Mouse (Mus musculus) neural tube, embryonic 10.5 days (tissue): ENCODE measurements around the gene Pyy.

Experiments used
- DNase-seq: peaks from one replicate; pipeline ENCODE4 v3.0.0-alpha.2; 2017; ENCODE audit warnings: low spot score; ENCODE audit errors: extremely low spot score

Gene Pyy

DNA sequence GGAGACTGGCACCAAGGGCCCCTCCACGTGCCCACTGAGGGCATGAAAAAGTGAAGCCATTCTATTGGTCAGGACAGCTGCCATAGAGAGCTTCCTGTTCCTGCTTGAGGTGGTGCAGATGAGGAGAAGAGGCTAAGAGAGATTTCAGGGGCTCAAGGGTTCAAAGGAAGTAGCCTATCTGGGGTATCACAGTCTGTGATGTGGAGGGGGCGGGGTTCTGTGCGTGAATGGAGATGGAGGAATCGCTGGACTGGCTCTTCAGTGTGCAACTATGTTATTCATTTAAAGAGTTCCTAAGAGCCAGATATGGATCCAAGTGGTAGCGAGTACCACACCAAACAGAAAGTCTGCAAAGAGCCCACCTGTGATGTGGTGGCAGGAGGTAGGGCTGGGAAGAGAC lies 11.2 kb downstream of the Pyy start:
- DNase-seq: no peak

- no peak for DNase-seq
Observed at GRCm38 (mm10) chr11:102095676-102096075, 12.0 kb downstream of the Pyy start.

DNA sequence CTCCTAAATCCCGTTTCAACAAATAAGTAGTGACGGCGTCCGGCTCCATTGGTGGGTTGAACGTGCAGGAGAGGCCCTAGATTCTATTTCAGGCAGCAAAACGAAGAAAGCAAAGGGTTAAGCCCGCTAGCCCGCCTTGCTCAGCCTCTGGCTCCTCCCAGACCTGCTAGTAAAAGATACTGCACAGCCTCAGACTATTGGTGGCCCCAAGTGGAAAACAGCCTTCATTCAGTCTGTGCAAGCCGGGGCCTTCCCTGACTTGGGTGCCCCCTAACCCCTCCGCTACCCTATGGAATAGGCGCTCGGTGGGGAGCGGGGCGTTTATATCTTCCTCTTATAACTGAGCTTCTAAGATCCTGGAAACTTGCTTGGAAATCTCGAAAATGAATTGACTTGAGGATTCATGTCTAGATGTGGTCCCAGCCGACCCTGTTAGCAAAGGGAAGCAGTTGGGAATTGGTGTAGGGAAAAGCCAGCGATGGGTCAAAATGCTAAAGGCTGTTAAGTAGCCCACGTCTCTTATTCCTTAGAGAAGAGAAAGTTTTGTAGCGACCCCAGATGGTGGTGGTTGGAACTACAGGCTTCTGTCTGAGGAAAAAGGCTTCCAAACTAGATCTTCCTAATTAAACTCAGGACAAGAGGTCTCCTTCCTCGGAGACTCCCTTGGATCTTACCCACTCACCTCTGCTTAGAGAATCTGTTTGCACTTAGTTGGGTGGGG lies 18.4 kb downstream of the Pyy start:
- DNase-seq: peak; percentile 80

DNA sequence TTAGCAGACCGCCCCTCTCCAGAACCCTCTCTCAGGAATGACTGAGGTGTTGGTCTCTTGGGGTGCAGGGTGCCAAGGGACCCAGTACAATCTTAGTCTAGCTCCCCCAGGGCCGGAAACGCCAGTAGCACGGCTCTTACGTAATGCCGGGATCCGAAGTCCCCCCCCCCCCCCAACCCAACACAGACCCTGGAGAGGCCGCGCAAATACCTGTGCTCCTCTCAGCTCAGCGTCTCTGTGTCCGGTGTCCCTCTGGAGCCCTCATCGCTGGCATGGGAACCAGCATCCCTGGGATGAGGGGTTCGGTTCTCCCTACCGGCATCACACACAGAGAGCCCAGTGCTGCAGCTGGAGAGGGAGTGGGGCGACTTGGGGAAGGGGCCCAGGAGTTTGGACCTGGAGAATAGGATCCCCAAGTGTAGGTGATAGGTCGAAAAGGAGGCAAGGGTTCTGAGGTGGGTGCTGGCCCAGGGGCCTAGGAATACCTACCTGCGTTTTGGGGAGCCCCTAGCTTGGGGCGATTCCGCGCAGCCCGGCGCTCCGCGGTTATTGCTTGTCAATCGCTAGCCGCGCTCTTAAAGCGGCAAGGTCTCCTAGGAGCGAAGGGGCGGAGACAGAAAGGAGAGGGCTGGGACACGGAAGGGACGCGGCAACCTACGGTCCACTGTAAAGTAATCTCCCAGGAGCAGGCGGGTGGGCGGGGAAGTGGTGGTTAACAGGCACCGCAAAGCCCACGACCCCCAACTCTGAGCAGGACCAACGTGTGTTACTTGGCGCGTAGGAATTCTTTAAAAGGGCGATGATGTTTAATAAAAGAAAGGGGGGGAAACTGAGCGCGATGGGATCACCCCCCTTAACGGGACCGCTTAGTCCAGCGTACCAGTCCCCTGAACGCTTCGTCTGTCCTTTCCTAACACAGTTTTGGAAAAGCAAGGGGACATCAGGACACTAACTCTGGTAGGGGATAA lies 19.4 kb downstream of the Pyy start, which contains the start of gene Mpp2:
TSS of gene Mpp2 (minus strand) at position 585 of the 968 bp plus-strand sequence.
- DNase-seq: peak; percentile 85

DNA sequence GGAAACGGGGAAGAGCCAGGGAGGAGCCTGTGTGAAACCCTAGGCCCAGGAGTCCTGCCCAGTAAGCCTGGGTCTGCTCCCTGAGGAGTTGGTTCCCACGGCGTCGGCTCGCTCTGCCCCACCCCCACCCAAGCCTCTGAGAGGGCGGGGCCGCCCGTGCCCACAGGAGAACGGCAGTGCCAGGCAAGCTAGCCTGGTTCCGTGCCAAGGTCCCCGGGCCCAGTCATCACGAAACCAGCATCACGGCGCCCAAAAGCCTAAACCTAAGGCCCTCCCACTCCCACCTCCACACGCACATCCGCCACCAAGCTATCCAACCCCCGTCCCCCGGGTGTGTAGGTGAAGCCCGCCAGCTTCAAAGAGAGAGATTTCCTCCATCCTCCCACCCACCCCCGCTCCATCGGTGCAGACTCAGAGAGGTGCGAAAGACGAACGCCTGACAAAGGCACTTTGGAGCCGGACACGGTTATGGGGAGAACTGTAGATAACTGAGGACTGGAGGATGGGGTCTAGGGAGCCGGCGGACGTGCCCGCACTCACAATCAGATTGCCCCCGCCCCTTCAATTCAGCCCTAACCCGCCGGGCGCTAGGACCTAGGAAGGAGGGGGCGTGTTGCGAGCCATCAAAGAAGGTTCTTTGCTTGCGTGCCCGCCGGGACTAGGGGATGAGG lies 20.4 kb downstream of the Pyy start:
- peak; percentile 94 for DNase-seq

GRCm38 (mm10) chr11:102086331-102086730 lies 21.3 kb downstream of the Pyy start:
- DNase-seq: no peak

- no peak for DNase-seq
Observed at GRCm38 (mm10) chr11:102084159-102084558, 23.5 kb downstream of the Pyy start.

DNA sequence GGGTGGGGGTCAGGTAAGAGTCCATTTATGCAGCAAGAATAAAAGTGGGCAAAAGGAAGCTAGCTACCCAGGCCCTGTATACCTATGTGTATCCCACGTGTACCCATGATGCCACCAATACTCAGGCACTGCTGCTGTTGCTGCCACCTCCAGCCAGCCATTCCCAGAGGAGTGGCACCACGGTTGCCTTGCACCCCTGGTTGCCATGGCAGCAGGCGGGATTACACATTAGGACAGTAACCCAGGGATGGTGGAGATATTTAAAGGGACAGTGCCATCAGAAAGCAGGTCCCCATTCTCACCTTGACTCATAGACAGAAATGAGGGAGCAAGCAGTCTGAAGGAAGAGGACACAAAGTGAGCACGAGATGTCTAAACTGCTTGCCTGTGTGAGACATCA lies 24.4 kb downstream of the Pyy start:
- DNase-seq: no peak

DNA sequence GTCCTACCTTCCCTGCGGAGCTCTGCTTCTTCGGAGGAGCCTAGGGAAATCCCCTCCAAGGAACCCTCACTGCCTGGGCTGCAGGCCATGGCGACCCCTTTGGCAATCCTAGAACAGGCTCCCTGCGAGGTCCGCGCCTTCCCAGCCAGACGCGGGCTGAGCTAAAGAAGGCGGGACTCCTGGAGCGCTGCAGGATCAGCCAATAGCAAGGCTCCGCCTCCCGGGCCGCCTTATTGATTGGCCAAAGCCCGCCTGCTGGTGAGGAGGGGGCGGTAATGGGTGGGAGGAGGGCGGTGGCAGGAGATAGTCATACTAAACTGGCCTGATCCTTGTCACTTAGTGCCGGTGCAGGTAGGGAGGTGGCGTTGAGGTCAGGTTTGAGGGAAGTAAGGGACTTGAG lies 25.3 kb downstream of the Pyy start:
- DNase-seq: peak; percentile 81

DNA sequence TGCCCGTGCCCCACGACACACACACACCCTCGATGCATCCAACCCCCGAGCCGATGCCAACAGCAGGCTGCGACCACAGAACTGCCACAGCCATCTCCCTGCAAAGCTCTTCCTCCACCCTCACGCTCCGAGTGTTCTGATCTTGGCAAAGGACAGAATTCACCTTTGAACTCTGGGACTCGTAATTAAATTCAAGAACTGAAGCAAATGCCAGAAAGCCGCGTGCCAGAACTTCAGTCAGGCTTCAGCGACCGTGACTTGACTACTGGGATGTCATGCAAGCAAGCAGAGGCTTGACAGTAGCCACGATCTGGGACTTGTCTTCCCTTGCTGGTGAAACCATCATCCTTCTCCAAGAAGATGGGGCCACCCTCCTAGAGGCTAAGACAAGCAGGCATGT lies 33.9 kb downstream of the Pyy start:
- no peak for DNase-seq

GRCm38 (mm10) chr11:102072729-102073128 lies 34.9 kb downstream of the Pyy start:
- no peak for DNase-seq

- no peak for DNase-seq
Observed at GRCm38 (mm10) chr11:102070426-102070825, 37.2 kb downstream of the Pyy start.

- DNase-seq: no peak
Observed at GRCm38 (mm10) chr11:102069633-102070032, 38.0 kb downstream of the Pyy start.

DNA sequence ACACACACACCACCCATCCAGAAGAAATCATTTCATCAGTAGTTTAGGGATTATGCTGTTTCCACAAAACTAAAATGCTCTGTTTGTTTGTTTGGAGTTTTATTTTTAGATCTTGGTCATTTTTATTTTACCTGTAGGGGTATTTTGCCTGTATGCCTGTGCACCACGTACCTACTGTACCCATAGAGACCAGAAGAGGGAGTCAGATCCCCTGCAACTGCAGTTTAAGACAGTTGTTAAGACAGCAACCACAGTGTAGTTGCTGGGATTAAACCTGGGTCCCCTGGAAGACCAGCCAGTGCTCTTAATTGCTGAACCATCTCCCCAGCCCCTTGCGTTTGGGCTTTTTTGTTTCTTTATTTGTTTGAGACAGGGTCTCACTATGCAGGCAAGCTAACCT lies 38.7 kb downstream of the Pyy start:
- DNase-seq: no peak

DNA sequence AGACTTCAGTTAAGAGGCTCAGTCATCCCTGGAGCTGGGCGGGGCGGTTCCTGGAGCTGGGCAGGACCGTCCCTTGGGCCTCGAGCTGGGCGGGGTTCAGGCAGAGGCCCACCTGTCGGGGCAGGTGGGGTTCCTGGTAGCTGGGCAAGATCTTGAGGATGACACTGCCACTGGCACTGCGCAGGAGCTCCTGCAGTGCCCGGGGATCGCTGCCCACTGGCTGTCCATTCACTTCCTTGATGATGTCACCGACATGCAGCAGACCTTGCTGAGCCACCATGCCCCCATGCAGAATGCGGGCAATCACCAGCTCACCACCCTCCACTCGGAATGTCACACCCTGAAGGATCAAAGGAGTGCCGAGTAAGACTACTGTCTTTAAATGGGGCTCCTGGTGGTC lies 44.6 kb downstream of the Pyy start:
- DNase-seq: no peak

DNA sequence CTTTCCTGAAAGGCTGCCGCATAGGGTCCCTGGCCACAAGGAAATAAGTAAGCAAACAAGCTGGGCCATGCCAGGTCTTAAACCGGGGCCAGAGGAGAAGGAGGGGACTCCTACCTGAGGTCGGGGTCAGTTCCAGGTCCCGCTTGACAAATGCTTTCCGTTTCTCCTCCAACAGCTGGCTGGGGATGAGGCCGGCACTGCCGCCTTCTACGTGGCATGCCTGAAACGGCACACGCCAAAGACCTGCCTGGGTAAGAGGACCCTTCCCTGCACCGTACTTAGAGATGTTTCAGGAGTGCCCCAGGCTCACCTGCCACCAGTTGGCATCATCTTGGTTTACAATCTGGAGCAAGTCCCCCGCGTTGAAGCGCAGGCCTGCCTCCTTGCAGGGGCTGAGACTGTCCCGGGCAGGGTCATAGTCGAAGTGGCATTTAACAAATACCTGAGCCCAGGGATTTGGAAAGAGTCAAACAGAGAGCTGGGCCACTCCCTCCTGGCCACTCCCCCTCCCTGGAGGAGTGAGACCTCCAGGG lies 45.6 kb downstream of the Pyy start:
- DNase-seq: no peak

- DNase-seq: peak; percentile 87
Observed at GRCm38 (mm10) chr11:102061236-102061940, 46.2 kb downstream of the Pyy start.
